Mouse (Mus musculus) adrenal gland, postnatal 0 days (tissue): Measurements from ENCODE around the gene Oaf. TPM values are rescaled to one million over a fixed set of nuclear protein-coding genes. Genes with fewer than 3 reads are reported as not detected.

Experiments
- polyA plus RNA-seq: library from polyadenylated mRNA; unstranded; fragments of >200 nt; fragmentation: Nextera tagmentation; extraction: Ambion mirVana; gene quantifications from 2 replicates; pipeline ENCODE4 v1.2.1, GENCODE M21; 2015

The Oaf gene
- 32.9 and 50.5 TPM in 2 replicates for polyA plus RNA-seq

DNA sequence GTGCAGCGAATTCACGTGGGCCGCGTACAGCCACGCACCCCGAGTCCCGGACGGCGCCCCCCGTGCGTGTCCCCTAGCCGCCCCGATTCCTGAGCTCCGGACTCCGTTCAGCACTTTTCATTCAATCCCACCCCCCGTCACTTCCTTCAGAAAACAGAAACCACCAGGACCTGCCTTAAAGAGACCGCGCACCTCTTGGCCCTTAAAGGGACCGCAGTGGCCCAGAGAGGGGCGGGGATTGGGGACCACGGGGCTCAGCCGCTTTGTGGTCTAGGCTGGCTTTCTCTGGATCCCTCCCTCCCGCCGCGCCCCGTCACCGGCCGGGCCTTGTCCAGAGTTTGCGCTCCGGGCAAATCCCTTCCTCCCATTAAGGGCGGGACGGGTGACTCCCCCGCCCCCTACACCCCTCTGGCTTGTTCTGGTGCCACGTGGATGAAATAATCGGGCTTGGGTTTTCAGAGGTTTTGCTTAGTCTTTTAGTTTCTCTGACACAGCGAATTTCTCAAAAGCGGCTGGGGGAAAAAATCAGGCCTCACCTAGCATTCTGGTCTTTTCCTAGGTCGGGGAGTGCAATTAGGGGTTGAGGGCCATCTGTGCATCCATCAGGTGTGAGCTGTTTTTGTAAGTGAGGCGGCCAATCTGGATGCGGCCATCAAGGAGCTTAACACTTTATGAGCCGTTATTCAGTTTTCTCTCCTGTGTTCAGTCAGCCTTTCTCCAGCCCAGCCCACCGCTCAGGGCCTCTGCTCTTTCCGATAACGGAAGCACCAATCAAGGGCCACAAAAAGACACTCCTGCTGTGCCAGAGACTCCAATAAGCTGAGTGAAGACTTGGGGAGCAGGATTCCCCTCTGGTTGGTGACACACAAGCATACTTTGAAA is at the start of gene Oaf:
Gene Oaf (minus strand): TSS at position 200 of the 882 bp plus-strand sequence.

DNA sequence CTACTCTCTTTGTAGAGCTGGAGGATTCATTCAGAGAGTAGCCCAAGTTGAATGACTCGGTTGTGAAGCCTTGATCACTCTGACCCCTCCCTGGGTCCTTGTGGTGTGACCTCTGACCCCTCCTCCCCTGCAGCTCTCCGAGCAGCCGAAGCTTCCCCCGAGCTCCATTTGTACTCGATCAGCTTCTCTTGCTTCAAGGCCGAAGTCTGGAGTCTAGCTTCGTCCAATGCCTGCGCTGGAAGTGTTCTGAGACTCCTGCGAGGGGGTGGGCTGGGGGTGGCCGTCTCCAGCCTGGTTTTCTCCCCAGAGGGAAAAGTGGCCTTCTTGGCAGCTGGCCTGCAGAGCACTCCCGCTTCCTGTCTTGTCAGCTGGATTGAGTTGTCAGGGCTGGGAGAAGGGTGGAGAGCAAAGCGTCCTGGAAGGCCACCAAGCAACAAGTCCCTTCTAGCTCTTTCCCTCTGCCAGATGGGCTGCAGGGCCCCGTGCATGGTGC is 29.5 kb downstream of the Oaf start, which contains the start of gene Pou2f3:
Gene Pou2f3 (minus strand): TSS at position 180 of the 493 bp plus-strand sequence.

Other genes starting within 250 kb of the Oaf start
- gene Arhgef12, start 132.7 kb downstream of the Oaf start, polyA plus RNA-seq: 8.1 and 11.2 TPM in 2 replicates
- 3.8 and 5.2 TPM in 2 replicates for gene Tmem136, start 123.3 kb downstream of the Oaf start, polyA plus RNA-seq
- 0.13 and 0.18 TPM in 2 replicates for gene Pou2f3, start 29.5 kb downstream of the Oaf start, polyA plus RNA-seq
- 0.09 and 0.33 TPM in 2 replicates for gene Trim29, start 70.9 kb upstream of the Oaf start, polyA plus RNA-seq